In the genomic region with DNA sequence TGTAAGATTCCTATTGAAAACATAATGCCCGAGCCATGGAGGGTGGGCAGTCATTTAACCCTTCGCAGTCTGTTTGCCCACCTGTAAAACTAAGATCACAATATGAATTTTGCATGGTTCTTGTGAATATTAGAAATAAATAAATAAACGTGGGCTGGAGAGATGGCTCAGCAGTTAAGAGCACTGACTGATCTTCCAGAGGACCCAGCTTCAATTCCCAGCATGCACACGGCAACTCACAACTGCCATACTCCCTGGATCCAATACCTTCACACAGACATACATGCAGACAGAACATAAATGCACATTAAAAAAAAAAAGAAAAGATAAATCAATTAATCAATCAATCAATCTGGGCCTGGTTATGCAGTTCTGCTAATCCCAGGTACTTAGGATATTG, we compare ENCODE assay signal across 24 mouse cellular contexts. TPM values are rescaled to one million over a fixed set of nuclear protein-coding genes. Genes with fewer than 3 reads are reported as not detected.
DNase-seq lines count a peak whose midpoint lies in the region; ATAC-seq and TF ChIP-seq lines count a peak whose summit lies in the region.
"Had no signal": no experiment of that assay in that cellular context is flagged by ENCODE, and none has a peak within 500 bp of the region (broad histone marks: within the 10 kb centered on the region; RNA-seq: fewer than 3 reads in every experiment).

No protein-coding gene starts in this region.

- no peaks in the 10 kb centered on the region for H3K36me3 ChIP-seq in heart, embryonic 11.5 days (ENCODE audit: control insufficient read depth, insufficient read depth, low read length)
- H3K36me3 ChIP-seq in heart, embryonic 14.5 days (ENCODE audit: control insufficient read depth, insufficient read depth, low read length): no peaks in the 10 kb centered on the region
- no peaks in the 10 kb centered on the region for H3K36me3 ChIP-seq in heart, postnatal 0 days (replicated peaks; ENCODE audit: control insufficient read depth, insufficient read depth, low read length)
- H3K36me3 ChIP-seq: forebrain, embryonic 10.5 days; G1E; hindbrain, embryonic 12.5 days; hindbrain, embryonic 15.5 days had no signal

- 42% methylated on average over 4 of the region's 4 CpGs for WGBS in heart, embryonic 11.5 days (ENCODE audit: insufficient replicate concordance)
- WGBS in heart, embryonic 14.5 days: 32% methylated on average over 4 of the region's 4 CpGs
- 30% methylated on average over 4 of the region's 4 CpGs for WGBS in heart, postnatal 0 days

- no peak for ATAC-seq in heart, embryonic 11.5 days (replicated peaks; ENCODE audit: insufficient number of reproducible peaks, low FRiP score, low TSS enrichment)
- no peak for ATAC-seq in heart, embryonic 14.5 days (ENCODE audit: insufficient number of reproducible peaks, insufficient read depth, low FRiP score, low read depth)
- ATAC-seq in heart, postnatal 0 days (ENCODE audit: insufficient read depth, low read depth): no peak
- ATAC-seq: forebrain, embryonic 13.5 days; forebrain, embryonic 16.5 days; intestine, postnatal 0 days; Patski had no signal

- DNase-seq in heart, adult 9 months (ENCODE audit: low spot score in 2 of 2): no peak
- DNase-seq in heart, postnatal 4 days: no peak
- DNase-seq in heart, postnatal 0 days (ENCODE audit: low spot score): no peak
- DNase-seq in heart, postnatal 36 days: no peak
- DNase-seq: adrenal gland, postnatal 10 days; adrenal gland, postnatal 36 days; B cell, adult 2 months; cerebellum, adult 18-20 months; cerebellum, adult 9-10 months; cerebellum, postnatal 14 days; gastrocnemius, postnatal 10 days; gastrocnemius, postnatal 36 days; kidney, adult 2 months had no signal

- no peak overlapping the region for H3K4me3 ChIP-seq in heart, embryonic 11.5 days (ENCODE audit: low read depth, low read length)
- H3K4me3 ChIP-seq in heart, embryonic 14.5 days (ENCODE audit: control insufficient read depth in 1 of 2, insufficient read depth in 1 of 2, low read depth in 1 of 2, low read length in 2 of 2): no peak overlapping the region
- no peak overlapping the region for H3K4me3 ChIP-seq in heart, postnatal 0 days (ENCODE audit: low read depth, low read length)
- H3K4me3 ChIP-seq: forebrain, embryonic 10.5 days; forebrain, embryonic 13.5 days; hindbrain, embryonic 12.5 days; hindbrain, embryonic 15.5 days had no signal

- H3K9ac ChIP-seq in heart, embryonic 11.5 days (ENCODE audit: low read depth, low read length): no peak overlapping the region
- H3K9ac ChIP-seq in heart, embryonic 14.5 days (ENCODE audit: low read length): no peak overlapping the region
- no peak overlapping the region for H3K9ac ChIP-seq in heart, postnatal 0 days (replicated peaks; ENCODE audit: low read depth, low read length)
- H3K9ac ChIP-seq: forebrain, embryonic 13.5 days; hindbrain, embryonic 12.5 days; hindbrain, embryonic 15.5 days had no signal

- intact Hi-C loops in heart, postnatal 36 days (cut with DNase I): no loop called here

- no peaks in the 10 kb centered on the region for H3K9me3 ChIP-seq in heart, embryonic 11.5 days (replicated peaks; ENCODE audit: control insufficient read depth, low read length)
- no peaks in the 10 kb centered on the region for H3K9me3 ChIP-seq in heart, embryonic 14.5 days (ENCODE audit: control insufficient read depth, low read length)
- H3K9me3 ChIP-seq in heart, postnatal 0 days (replicated peaks; ENCODE audit: control insufficient read depth, low read length): no peaks in the 10 kb centered on the region
- H3K9me3 ChIP-seq: forebrain, embryonic 10.5 days; forebrain, embryonic 13.5 days; G1E; hindbrain, embryonic 12.5 days; hindbrain, embryonic 15.5 days had no signal

- no peak for TF ChIP-seq CTCF in heart, postnatal 0 days (IDR thresholded peaks at IDR 0.05; ENCODE audit: low read depth)

- no peaks in the 10 kb centered on the region for H3K27me3 ChIP-seq in heart, embryonic 11.5 days (ENCODE audit: control insufficient read depth, insufficient read depth, low read length)
- H3K27me3 ChIP-seq in heart, embryonic 14.5 days (ENCODE audit: control insufficient read depth, insufficient read depth, low read length): no peaks in the 10 kb centered on the region
- no peaks in the 10 kb centered on the region for H3K27me3 ChIP-seq in heart, postnatal 0 days (ENCODE audit: control insufficient read depth, insufficient read depth, low read length)
- H3K27me3 ChIP-seq: CH12.LX; forebrain, embryonic 13.5 days; hindbrain, embryonic 12.5 days; hindbrain, embryonic 15.5 days; Patski had no signal

- no peak for TF ChIP-seq EP300 in heart, postnatal 0 days (IDR thresholded peaks at IDR 0.05; ENCODE audit: low read depth)

- peaks cover 38% of the 10 kb centered on the region for H3K4me1 ChIP-seq in heart, embryonic 11.5 days (ENCODE audit: control insufficient read depth, insufficient read depth, low read length)
- peaks cover 28 to 36% of the 10 kb centered on the region in 2 experiments for H3K4me1 ChIP-seq in heart, embryonic 14.5 days (ENCODE audit: control insufficient read depth in 2 of 2, insufficient read depth in 2 of 2, low read length in 2 of 2)
- H3K4me1 ChIP-seq in heart, postnatal 0 days (ENCODE audit: control insufficient read depth, insufficient read depth): peaks cover 17% of the 10 kb centered on the region
- H3K4me1 ChIP-seq: forebrain, embryonic 13.5 days; hindbrain, embryonic 15.5 days had no signal

- peak overlapping the region; percentile 35 for H3K4me2 ChIP-seq in heart, embryonic 11.5 days
- H3K4me2 ChIP-seq in heart, embryonic 14.5 days (ENCODE audit: low read length): peak overlapping the region; percentile 48
- peak overlapping the region; percentile 23; the same call in 1 of the 2 replicates for H3K4me2 ChIP-seq in heart, postnatal 0 days (ENCODE audit: low read depth, low read length)
- H3K4me2 ChIP-seq: forebrain, embryonic 13.5 days; hindbrain, embryonic 12.5 days; hindbrain, embryonic 15.5 days had no signal

- no peak overlapping the region for H3K27ac ChIP-seq in heart, embryonic 11.5 days (ENCODE audit: low read depth, low read length)
- peak overlapping the region; percentile 12; a peak in 1 of 4 replicates for H3K27ac ChIP-seq in heart, embryonic 14.5 days (replicated peaks in 1 of 2; ENCODE audit: control insufficient read depth in 1 of 2, insufficient read depth in 1 of 2, low read depth in 2 of 2, low read length in 2 of 2)
- no peak overlapping the region for H3K27ac ChIP-seq in heart, postnatal 0 days (ENCODE audit: low read depth)
- H3K27ac ChIP-seq: forebrain, embryonic 10.5 days; forebrain, embryonic 13.5 days; hindbrain, embryonic 12.5 days; hindbrain, embryonic 15.5 days had no signal

RNA-seq across cellular contexts. Expression of gene Man1a2, which starts 30.1 kb away (rescaled TPM):
- polyA plus RNA-seq in heart, embryonic 11.5 days (2014; fragmentation: Nextera tagmentation; extraction: Ambion mirVana): 54.0 and 69.3 TPM in 2 replicates
- 62.5 and 76.3 TPM in 2 replicates for polyA plus RNA-seq in heart, embryonic 14.5 days (2014; fragmentation: Nextera tagmentation; extraction: Ambion mirVana)
- total RNA-seq in heart, postnatal 4 days (2021): 10 to 100 TPM; 78.7 to 82.8 TPM
- total RNA-seq in heart, postnatal 0 days (2014; rRNA removed; ENCODE audit: low replicate concordance): 16.8 and 17.7 TPM in 2 replicates
- 35.0 and 39.8 TPM in 2 replicates for polyA plus RNA-seq in heart, postnatal 0 days (2015; fragmentation: Nextera tagmentation; extraction: Ambion mirVana)
- total RNA-seq in heart, postnatal 36 days (2021): 10 to 100 TPM; 44.2 to 51.9 TPM

Comparison
In these comparisons a context has a peak if more than half of its experiments do, and no peak if none do; other contexts are left out.
1. H3K27ac ChIP-seq: peak in heart, embryonic 14.5 days (2 of 2); none in heart, embryonic 11.5 days (single experiment) and heart, postnatal 0 days (single experiment).
2. Peak in every context shown above with its lines, with median percentiles within 50 percentile points of each other: H3K4me2 ChIP-seq.